Mouse (Mus musculus): Measurements from ENCODE around the gene Rpl36al. TPM values are rescaled to one million over a fixed set of nuclear protein-coding genes. Genes with fewer than 3 reads are reported as not detected.

The Rpl36al gene
- 503 and 536 TPM in 2 replicates for polyA plus RNA-seq (2014; fragmentation: Nextera tagmentation; extraction: Ambion mirVana)

GRCm38 (mm10) chr12:69183583-69184308, at the start of gene Rpl36al, which contains the start of gene Mgat2:
Gene Rpl36al (minus strand): TSS chr12:69184083.
Gene Mgat2 (plus strand): TSS chr12:69184157.
- Histone ChIP-seq H3K27ac (replicated peaks; ENCODE audit: low read depth, low read length) (peak within 1 kb of the TSS; percentile 73), H3K9me3 (replicated peaks; ENCODE audit: control insufficient read depth, low read length) (no peaks in the 10 kb centered on the region), H3K9ac (replicated peaks; ENCODE audit: low read length) (peak within 1 kb of the TSS; percentile 91), H3K4me1 (ENCODE audit: control insufficient read depth, insufficient read depth, low read length) (no peaks in the 10 kb centered on the region), H3K27me3 (ENCODE audit: control insufficient read depth, insufficient read depth, low read length) (no peaks in the 10 kb centered on the region), H3K4me2 (ENCODE audit: low read depth, low read length) (peak within 1 kb of the TSS; percentile 91), H3K36me3 (replicated peaks; ENCODE audit: control insufficient read depth, insufficient read depth, low read depth, low read length) (no peaks in the 10 kb centered on the region), H3K4me3 (ENCODE audit: low read depth, low read length) (peak within 1 kb of the TSS; percentile 89)
- DNase-seq (ENCODE audit: low spot score) (peak; percentile 99), ATAC-seq (replicated peaks; ENCODE audit: insufficient number of reproducible peaks, low FRiP score, low TSS enrichment, low read depth) (peak; percentile 98)
- 0% methylated on average over 80 of the region's 84 CpGs for WGBS

- no peaks in the 10 kb centered on the region for H3K9me3 ChIP-seq (replicated peaks; ENCODE audit: control insufficient read depth, low read length)
- DNase-seq (ENCODE audit: low spot score) (no peak), ATAC-seq (replicated peaks; ENCODE audit: insufficient number of reproducible peaks, low FRiP score, low TSS enrichment, low read depth) (no peak)
- H3K27ac ChIP-seq (replicated peaks; ENCODE audit: low read depth, low read length): no peak overlapping the region
- no peaks in the 10 kb centered on the region for H3K27me3 ChIP-seq (ENCODE audit: control insufficient read depth, insufficient read depth, low read length)
- no peaks in the 10 kb centered on the region for H3K4me1 ChIP-seq (ENCODE audit: control insufficient read depth, insufficient read depth, low read length)
- no peak overlapping the region for H3K9ac ChIP-seq (replicated peaks; ENCODE audit: low read length)
- no peaks in the 10 kb centered on the region for H3K36me3 ChIP-seq (replicated peaks; ENCODE audit: control insufficient read depth, insufficient read depth, low read depth, low read length)
- no peak overlapping the region for H3K4me2 ChIP-seq (ENCODE audit: low read depth, low read length)
- no peak overlapping the region for H3K4me3 ChIP-seq (ENCODE audit: low read depth, low read length)
- 65% methylated on average over 2 of the region's 2 CpGs for WGBS
These were observed 45.4 kb upstream of the Rpl36al start for GRCm38 (mm10) chr12:69229251-69229650.

GRCm38 (mm10) chr12:69227776-69228466, 44.0 kb upstream of the Rpl36al start, which contains the start of gene Pole2:
Gene Pole2 (minus strand): TSS chr12:69228195.
- Histone ChIP-seq H3K9me3 (replicated peaks; ENCODE audit: control insufficient read depth, low read length) (no peaks in the 10 kb centered on the region), H3K4me2 (ENCODE audit: low read depth, low read length) (peak within 1 kb of the TSS; percentile 44), H3K27me3 (ENCODE audit: control insufficient read depth, insufficient read depth, low read length) (no peaks in the 10 kb centered on the region), H3K4me1 (ENCODE audit: control insufficient read depth, insufficient read depth, low read length) (no peaks in the 10 kb centered on the region), H3K4me3 (ENCODE audit: low read depth, low read length) (peak within 1 kb of the TSS; percentile 53), H3K36me3 (replicated peaks; ENCODE audit: control insufficient read depth, insufficient read depth, low read depth, low read length) (no peaks in the 10 kb centered on the region), H3K27ac (replicated peaks; ENCODE audit: low read depth, low read length) (peak within 1 kb of the TSS; percentile 57), H3K9ac (replicated peaks; ENCODE audit: low read length) (peak within 1 kb of the TSS; percentile 72)
- ATAC-seq (replicated peaks; ENCODE audit: insufficient number of reproducible peaks, low FRiP score, low TSS enrichment, low read depth): peak; percentile 91
- peak; percentile 90 for DNase-seq (ENCODE audit: low spot score)
- WGBS: under 1% methylated on average over 37 of the region's 37 CpGs

GRCm38 (mm10) chr12:69220613-69221277, 36.9 kb upstream of the Rpl36al start:
- H3K27me3 ChIP-seq (ENCODE audit: control insufficient read depth, insufficient read depth, low read length): no peaks in the 10 kb centered on the region
- no peaks in the 10 kb centered on the region for H3K4me1 ChIP-seq (ENCODE audit: control insufficient read depth, insufficient read depth, low read length)
- DNase-seq (ENCODE audit: low spot score) (no peak), ATAC-seq (replicated peaks; ENCODE audit: insufficient number of reproducible peaks, low FRiP score, low TSS enrichment, low read depth) (no peak)
- H3K4me3 ChIP-seq (ENCODE audit: low read depth, low read length): no peak overlapping the region
- H3K4me2 ChIP-seq (ENCODE audit: low read depth, low read length): no peak overlapping the region
- no peak overlapping the region for H3K27ac ChIP-seq (replicated peaks; ENCODE audit: low read depth, low read length)
- no peaks in the 10 kb centered on the region; the same call in 1 of the 2 replicates for H3K36me3 ChIP-seq (replicated peaks; ENCODE audit: control insufficient read depth, insufficient read depth, low read depth, low read length)
- H3K9me3 ChIP-seq (replicated peaks; ENCODE audit: control insufficient read depth, low read length): no peaks in the 10 kb centered on the region
- H3K9ac ChIP-seq (replicated peaks; ENCODE audit: low read length): no peak overlapping the region
- WGBS: 92% methylated on average over 19 of the region's 19 CpGs

- H3K27me3 ChIP-seq (ENCODE audit: control insufficient read depth, insufficient read depth, low read length): no peaks in the 10 kb centered on the region
- H3K4me3 ChIP-seq (ENCODE audit: low read depth, low read length): no peak overlapping the region
- no peak overlapping the region for H3K27ac ChIP-seq (replicated peaks; ENCODE audit: low read depth, low read length)
- DNase-seq (ENCODE audit: low spot score) (no peak), ATAC-seq (replicated peaks; ENCODE audit: insufficient number of reproducible peaks, low FRiP score, low TSS enrichment, low read depth) (no peak)
- no peaks in the 10 kb centered on the region for H3K4me1 ChIP-seq (ENCODE audit: control insufficient read depth, insufficient read depth, low read length)
- H3K4me2 ChIP-seq (ENCODE audit: low read depth, low read length): no peak overlapping the region
- H3K9me3 ChIP-seq (replicated peaks; ENCODE audit: control insufficient read depth, low read length): no peaks in the 10 kb centered on the region
- H3K36me3 ChIP-seq (replicated peaks; ENCODE audit: control insufficient read depth, insufficient read depth, low read depth, low read length): no peaks in the 10 kb centered on the region; the same call in 1 of the 2 replicates
- 94% methylated on average over 7 of the region's 7 CpGs for WGBS
- H3K9ac ChIP-seq (replicated peaks; ENCODE audit: low read length): no peak overlapping the region
These were observed 32.7 kb upstream of the Rpl36al start for GRCm38 (mm10) chr12:69216587-69216986.

- Histone ChIP-seq H3K27ac (replicated peaks; ENCODE audit: low read depth, low read length) (no peak overlapping the region), H3K36me3 (replicated peaks; ENCODE audit: control insufficient read depth, insufficient read depth, low read depth, low read length) (no peaks in the 10 kb centered on the region; the same call in 1 of the 2 replicates), H3K4me1 (ENCODE audit: control insufficient read depth, insufficient read depth, low read length) (no peaks in the 10 kb centered on the region), H3K27me3 (ENCODE audit: control insufficient read depth, insufficient read depth, low read length) (no peaks in the 10 kb centered on the region), H3K4me2 (ENCODE audit: low read depth, low read length) (no peak overlapping the region), H3K4me3 (ENCODE audit: low read depth, low read length) (no peak overlapping the region), H3K9me3 (replicated peaks; ENCODE audit: control insufficient read depth, low read length) (no peaks in the 10 kb centered on the region), H3K9ac (replicated peaks; ENCODE audit: low read length) (no peak overlapping the region)
- no peak for ATAC-seq (replicated peaks; ENCODE audit: insufficient number of reproducible peaks, low FRiP score, low TSS enrichment, low read depth)
- no peak for DNase-seq (ENCODE audit: low spot score)
- 91% methylated on average over 3 of the region's 3 CpGs for WGBS
These were observed 31.3 kb upstream of the Rpl36al start for GRCm38 (mm10) chr12:69215000-69215785.

GRCm38 (mm10) chr12:69214393-69214792, 30.5 kb upstream of the Rpl36al start:
- Histone ChIP-seq H3K9me3 (replicated peaks; ENCODE audit: control insufficient read depth, low read length) (no peaks in the 10 kb centered on the region), H3K4me1 (ENCODE audit: control insufficient read depth, insufficient read depth, low read length) (no peaks in the 10 kb centered on the region), H3K9ac (replicated peaks; ENCODE audit: low read length) (no peak overlapping the region), H3K4me2 (ENCODE audit: low read depth, low read length) (no peak overlapping the region), H3K4me3 (ENCODE audit: low read depth, low read length) (no peak overlapping the region), H3K36me3 (replicated peaks; ENCODE audit: control insufficient read depth, insufficient read depth, low read depth, low read length) (no peaks in the 10 kb centered on the region; the same call in 1 of the 2 replicates), H3K27me3 (ENCODE audit: control insufficient read depth, insufficient read depth, low read length) (no peaks in the 10 kb centered on the region), H3K27ac (replicated peaks; ENCODE audit: low read depth, low read length) (no peak overlapping the region)
- no peak for ATAC-seq (replicated peaks; ENCODE audit: insufficient number of reproducible peaks, low FRiP score, low TSS enrichment, low read depth)
- DNase-seq (ENCODE audit: low spot score): no peak
- WGBS: 91% methylated on average over 7 of the region's 7 CpGs

All from embryonic facial prominence, embryonic 11.5 days (tissue).